Mouse (Mus musculus): Measurements from ENCODE around the gene U2af2.
"Not testable (repeated sequence)": the region's sequence is repeated elsewhere in the genome, so short reads cannot be mapped to it uniquely, and the experiment has no call there.

U2af2 gene

DNA sequence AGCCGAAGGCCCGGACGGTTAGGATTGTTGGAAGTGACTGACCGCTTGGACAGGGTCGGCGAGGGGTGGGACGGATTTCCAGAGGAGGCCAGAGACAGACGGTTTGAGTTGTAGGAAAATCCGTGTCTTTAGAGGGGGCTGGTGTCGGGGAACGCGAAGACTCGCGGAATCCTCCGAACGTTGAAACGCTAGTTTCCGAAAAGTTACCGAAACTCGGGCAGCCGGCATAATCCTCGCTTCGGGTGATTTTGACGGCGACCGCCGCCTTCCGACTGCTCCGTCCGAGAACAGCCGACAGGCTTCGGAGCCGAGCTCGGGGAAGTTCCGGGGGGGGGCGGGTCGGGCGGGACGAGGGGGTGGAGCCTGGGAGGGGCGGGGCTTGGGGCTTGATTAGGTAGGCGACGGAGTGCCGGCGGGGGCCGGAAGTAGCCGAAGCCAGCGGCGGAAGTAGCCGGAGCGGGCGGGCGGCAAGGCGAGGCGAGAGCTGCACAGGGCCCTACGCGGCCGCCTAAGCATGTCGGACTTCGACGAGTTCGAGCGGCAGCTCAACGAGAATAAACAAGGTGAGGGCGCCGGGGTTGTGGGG, at the start of gene U2af2:
TSS of gene U2af2 (plus strand) at position 370 of the 586 bp plus-strand sequence.
- peak; percentile 89 to 93 for DNase-seq (ENCODE audit: low spot score in 2 of 2)

DNA sequence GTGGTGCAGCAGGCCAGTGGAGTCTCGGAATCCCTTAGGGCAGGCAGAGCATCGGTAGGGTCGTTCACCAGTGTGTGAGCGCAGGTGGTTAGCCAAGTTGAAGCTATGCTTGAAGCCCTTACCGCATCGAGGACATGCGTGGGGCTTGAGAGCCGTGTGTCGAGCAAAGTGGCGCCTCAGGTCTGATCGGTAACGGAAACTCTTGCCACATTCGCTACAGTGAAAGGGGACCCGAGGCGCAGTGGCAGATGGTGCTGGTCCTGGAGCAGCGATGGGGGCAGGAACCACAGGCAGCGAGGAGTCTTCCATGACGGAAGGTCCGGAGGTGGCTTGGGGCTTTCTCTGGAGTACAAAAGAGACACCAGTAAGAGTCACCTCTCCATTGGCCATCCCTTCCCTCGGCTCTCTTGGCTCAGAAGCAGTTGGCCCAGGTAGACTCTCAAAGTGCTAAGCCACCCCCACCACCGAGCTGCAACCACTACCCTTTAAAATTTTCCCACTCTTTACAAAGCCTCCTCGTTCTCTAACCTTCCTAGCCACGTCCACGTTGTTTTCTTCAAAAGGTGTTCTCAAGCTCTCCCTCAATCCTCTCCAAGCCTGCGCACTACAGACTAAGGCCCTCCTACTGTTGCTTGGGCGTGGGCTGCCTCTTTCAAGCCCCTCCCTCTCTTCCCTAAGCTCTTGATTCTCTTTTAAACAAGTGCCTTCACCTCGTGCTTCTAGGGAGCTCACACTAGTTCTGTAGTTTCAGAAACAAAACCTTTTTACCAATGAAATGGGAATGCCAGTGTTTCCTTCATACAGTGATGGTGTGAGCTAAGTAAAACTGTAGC, 49.0 kb upstream of the U2af2 start:
- DNase-seq (ENCODE audit: low spot score in 2 of 2), result no peak

DNA sequence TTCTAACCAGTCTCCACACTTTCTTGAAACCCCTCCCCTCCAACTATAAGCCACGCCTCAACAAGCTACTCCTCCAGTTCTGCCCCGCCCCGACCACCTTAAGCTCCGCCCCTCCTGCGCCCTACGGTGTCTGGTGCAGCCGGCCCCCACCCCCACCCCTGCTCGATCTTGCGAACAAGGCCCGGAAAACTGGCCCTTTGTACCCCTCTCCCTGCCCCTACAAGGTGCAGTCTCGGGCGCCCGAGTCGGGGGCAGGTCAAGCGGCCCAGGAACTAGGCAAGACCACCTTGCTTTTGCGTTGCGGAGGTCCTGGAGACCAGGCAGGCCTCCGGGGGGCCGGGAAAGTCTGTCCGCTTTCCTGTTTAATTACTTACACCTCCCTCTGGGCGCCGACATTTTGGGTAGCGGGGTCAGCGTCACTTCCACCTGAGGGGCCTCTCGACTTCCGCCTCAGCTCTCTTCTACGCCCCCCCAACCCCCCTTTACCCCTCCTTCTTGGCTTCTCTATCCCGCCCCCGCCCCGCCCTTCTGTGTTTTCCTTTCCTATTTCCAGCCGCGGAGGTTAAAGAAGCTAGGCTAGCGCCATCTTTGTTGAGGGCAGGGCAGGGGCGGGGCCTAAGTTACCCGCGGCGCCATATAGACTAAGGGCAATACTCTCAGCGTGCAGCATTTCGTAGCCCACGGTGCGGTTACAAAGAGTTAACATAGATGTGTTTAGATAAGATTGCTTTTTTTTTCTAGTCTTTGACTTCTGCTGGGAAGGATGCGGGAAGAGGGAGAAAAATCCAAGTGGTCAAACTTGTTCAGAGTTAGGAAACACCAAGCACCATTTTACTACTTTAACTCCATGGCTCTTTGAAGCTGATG, 47.5 kb upstream of the U2af2 start, which contains the start of the genes Zfp524 and Fiz1:
TSS of gene Zfp524 (plus strand) at position 165 of the 867 bp plus-strand sequence.
TSS of gene Fiz1 (minus strand) at position 447 of the 867 bp plus-strand sequence.
- peak; percentile 89 to 98 for DNase-seq (ENCODE audit: low spot score in 2 of 2)

DNA sequence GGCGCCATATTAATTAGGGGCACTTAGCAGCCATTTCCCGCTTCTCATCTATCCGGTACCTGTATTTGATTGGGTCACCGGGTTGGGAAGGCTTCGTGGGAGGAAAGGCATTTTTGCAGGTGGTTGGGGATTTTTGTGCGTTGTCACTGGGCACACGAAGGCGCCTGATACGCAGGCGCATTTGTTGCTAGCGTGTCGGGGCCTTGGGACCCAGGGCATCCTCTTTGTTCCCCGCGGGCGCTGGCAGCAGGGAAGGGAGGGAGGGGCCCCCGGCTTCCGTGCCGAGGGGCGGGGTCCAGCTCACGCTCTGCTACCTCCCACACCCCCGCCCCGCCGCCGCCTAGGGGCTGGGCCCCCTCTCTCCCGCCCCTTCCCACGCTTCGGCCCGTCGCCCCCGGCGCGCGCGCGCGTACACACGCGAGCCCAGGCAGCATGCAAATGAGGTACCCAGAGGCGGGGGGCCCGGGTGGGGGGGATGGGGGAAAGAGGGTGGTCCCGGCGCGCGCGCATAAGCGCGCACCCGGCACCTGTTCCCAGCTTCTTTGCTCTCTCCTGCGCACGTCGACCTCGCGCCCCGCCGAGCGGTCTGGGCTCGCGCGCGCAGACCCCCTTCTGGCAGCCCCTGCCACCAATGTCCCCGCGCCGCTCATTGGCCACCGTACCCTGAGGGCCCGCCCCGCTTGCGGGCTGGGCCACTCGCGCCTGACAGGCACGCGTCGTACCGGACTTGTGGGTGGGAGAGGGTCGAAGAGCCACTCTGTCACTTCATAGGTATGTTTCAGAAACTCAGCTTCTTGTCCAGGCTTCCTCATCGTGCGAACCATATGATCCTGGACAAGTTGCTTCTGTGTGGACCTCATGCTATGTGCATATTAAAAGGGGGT, 46.6 kb upstream of the U2af2 start, which contains the start of gene Gm44973:
TSS of gene Gm44973 (plus strand) at position 379 of the 884 bp plus-strand sequence.
- peak; percentile 93 to 96 for DNase-seq (ENCODE audit: low spot score in 2 of 2)

DNA sequence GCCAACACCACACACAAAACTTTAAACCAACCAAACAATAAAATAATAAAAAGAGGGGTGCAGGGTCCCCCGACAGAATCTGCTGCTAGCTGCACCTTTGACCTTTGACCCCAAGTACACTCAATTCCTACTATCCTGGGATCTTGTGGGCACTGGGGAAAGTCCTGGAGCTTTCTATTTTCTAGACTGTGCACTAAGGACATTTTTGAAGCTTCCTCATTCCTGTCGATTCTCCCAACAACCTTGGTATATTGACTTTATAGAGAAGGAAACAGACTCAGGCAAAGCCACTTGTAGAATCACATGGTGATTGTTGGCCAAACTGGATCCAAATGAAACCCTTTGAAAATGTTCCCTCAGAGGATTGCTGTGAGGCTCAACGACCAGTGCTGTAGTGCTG, 45.9 kb upstream of the U2af2 start:
- no peak for DNase-seq (ENCODE audit: low spot score in 2 of 2)

DNA sequence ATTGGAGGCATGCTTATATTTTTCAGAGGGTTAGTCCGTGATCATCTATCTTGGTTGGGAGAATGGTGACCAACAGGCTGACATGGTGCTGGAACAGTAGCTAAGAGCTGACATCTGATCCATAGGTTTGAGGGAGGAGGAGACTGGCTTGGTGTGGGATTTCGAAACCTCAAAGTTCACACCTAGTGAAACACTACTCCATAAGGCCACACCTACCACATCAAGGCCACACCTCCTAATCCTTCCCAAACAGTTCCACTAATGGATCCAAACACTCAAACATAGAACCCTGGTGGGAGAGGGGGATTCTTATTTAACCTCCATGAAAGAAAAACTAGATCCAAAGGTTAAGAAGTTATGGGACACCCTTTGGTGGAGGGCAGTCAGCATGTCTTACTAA, 45.0 kb upstream of the U2af2 start:
- DNase-seq (ENCODE audit: low spot score in 2 of 2), result no peak

DNA sequence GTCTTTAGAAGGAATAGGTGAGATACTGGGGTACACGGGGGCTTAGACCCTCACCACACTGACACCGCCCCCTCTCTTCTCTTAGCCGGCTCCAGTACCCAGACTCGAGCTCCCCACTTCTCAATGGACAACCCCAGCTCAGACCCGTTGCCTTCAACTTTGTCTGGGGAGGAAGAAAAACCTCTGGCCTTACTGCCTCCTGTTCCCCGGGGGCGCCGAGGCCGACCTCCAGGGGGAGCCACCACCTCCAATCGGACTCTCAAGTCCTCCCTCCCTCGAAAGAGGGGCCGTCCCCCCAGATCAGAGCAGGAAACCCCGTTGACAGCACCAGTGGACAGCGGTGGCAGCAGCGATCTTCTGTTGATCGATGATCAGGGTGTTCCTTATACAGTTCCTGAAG, 44.6 kb upstream of the U2af2 start:
- DNase-seq (ENCODE audit: low spot score in 2 of 2), result no peak

DNA sequence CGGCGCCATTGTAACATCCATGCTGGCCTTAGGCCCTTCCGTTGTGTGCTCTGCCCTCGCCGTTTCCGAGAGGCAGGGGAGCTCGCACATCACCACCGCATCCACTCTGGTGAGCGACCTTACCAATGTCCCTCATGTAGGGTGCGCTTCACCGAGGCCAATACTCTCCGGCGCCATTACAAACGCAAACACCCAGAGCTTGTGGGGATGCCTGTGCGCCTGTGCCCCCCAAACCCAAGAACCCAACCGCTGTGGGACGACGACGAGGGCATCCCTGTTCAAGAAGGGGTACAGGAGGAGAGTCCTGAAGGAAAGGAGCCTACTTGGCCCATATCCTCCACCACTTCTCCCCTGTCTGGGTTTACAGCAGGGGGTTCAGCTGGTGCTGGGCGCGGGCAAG, 44.0 kb upstream of the U2af2 start:
- DNase-seq (ENCODE audit: low spot score in 2 of 2), result no peak

DNA sequence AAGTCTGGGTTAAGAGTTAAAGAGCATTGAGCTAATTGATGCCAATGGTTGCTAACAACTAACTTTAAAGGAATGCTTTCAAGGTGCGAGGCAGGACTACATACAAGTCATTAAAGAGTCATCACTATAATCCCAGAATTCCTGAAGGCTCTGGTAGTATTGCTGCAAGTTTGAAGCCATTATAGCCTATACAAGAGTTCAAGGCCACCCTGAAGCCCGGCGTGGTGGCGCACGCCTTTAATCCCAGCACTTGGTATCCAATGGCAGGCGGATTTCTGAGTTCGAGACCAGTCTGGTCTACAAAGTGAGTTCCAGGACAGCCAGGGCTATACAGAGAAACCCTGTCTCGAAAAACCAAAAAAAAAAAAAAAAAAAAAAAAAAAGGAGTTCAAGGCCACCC, 42.4 kb upstream of the U2af2 start:
- DNase-seq (ENCODE audit: low spot score in 2 of 2), result not testable (repeated sequence)

DNA sequence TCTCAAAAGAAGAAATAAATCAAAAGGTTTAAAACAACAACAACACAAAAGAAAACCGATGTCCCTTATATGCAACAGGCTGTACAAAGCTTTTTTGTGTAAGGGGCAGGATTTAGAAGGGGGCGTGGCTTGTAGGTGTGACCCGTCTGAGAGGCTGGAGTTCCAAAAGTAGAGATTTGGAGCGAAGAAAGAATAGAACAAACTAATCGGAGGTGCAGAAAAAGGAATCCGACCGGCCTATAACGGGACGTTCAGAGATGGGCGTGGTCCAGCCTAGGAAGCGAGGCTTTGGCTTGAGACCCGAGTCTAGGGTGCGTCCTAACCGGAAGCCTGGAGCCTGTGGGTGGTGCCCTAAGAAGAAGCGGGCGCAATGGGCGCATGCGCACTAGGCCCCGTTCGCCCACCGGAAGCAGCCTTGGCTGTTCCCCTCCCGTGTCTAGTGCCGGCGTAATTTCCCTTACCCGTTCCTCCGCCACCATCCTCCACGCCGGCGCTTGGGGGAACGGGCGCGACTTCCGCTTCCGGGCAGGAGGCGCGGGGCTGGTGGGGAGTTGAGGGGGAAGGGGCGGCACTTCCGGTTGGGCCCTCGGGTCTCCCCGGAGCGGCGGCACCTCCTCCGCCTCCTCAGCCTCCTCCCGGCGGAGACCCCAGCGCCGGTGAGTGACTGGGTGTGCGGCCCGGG, 41.8 kb upstream of the U2af2 start, which contains the start of the genes Zfp865 and Ccdc106:
TSS of gene Zfp865 (plus strand) at position 377 of the 682 bp plus-strand sequence.
TSS of gene Ccdc106 (plus strand) at position 554 of the 682 bp plus-strand sequence.
- DNase-seq (ENCODE audit: low spot score in 2 of 2), result peak; percentile 99 to 100

DNA sequence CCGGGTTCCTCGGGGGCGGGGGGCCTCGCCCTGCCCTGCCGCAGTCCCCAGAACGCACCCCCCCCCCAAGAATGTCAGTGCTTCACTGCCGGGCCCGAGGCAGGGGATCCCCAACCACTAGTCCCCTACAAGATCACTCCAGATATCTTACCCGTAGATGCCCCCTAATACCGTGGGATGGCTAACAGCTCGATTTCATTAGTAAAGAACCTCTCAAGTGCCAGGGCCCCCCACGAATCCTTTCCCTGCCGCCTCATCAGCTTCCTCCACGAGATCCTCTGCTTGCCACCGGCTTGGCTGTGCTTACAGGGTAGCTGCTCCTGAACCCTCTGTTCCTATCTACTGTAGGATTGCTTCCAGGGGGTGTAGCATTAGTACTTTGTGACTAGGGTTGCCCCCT, 41.3 kb upstream of the U2af2 start:
- no peak for DNase-seq (ENCODE audit: low spot score in 2 of 2)

DNA sequence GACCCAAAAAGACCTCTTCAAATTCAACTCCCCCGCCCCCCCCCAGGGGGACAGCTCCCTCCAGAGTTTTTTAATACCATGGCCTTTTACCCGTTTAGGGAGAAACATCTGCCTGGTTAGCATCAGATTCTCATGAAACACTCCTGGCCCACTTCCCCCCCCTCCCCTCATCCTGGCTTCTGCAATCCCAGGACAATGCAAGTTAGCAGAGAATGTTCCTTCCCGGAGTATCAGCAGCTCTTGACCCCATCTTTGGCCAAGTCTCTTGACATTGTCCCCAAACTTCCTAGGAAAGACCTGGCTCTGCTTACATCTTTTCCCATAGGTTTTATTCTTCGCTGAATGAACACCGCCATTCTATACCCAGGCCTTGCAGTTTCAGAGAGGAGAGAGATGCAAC, 40.7 kb upstream of the U2af2 start:
- DNase-seq (ENCODE audit: low spot score in 2 of 2), result no peak

DNA sequence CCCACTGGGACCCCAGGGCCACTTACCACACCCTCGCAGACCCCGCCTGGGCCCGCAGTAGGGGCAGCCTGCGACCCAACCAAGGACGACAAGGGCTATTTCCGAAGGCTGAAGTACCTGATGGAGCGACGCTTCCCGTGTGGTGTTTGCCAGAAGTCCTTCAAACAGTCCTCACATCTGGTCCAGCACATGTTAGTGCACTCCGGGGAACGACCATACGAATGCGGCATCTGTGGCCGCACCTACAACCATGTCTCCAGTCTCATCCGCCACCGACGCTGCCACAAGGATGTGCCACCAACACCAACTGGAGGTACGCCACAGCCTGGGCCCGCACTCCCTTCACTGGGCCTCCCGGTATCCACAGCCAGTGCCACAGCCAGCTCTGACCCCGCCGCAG, 32.4 kb upstream of the U2af2 start:
- DNase-seq (ENCODE audit: low spot score in 2 of 2), result no peak

DNA sequence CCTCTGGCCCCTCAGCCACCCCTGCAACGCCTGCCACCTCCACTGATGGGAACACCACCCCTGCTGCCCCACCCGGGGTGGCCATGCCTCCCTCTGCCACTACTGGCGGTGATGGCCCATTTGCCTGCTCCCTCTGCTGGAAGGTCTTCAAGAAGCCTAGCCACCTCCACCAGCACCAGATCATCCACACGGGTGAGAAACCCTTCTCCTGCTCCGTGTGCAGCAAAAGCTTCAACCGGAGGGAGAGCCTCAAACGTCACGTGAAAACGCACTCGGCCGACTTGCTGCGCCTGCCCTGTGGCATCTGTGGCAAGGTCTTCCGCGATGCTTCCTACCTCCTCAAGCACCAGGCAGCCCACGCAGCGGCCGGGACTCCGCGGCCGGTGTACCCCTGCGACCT, 32.0 kb upstream of the U2af2 start:
- DNase-seq (ENCODE audit: low spot score in 2 of 2), result no peak

DNA sequence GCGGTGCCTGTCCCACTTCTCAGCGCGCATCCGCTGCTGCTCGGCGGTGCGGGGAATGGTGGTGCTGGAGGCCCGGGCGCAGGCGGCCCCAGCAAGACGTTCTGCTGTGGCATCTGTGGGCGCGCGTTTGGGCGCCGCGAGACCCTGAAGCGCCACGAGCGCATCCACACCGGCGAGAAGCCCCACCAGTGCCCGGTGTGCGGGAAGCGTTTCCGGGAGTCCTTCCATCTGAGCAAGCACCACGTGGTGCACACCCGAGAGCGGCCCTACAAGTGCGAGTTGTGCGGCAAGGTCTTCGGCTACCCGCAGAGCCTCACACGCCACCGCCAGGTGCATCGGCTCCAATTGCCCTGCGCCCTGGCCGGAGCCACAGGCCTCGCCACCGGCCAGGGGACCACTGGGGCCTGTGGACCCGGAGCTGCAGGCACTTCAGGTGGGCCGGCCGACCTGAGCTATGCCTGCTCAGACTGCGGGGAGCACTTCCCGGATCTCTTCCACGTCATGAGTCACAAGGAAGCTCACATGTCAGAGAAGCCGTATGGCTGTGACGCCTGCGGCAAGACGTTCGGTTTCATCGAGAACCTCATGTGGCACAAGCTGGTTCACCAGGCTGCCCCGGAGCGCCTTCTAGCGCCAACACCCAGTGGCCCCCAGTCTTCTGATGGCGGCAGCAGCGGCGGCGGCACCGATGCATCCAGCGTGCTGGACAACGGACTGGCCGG, 31.2 kb upstream of the U2af2 start:
- no peak for DNase-seq (ENCODE audit: low spot score in 2 of 2)

DNA sequence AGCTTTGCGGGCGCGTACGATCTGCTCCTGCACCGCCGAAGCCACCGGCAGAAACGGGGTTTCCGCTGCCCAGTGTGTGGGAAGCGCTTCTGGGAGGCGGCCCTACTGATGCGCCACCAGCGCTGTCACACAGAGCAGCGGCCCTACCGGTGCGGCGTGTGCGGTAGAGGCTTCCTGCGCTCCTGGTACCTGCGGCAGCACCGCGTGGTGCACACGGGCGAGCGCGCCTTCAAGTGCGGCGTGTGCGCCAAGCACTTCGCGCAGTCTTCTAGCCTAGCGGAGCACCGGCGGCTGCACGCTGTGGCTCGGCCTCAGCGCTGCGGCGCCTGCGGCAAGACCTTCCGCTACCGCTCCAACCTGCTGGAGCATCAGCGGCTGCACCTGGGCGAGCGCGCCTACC, 30.4 kb upstream of the U2af2 start:
- DNase-seq (ENCODE audit: low spot score in 2 of 2), result no peak

DNA sequence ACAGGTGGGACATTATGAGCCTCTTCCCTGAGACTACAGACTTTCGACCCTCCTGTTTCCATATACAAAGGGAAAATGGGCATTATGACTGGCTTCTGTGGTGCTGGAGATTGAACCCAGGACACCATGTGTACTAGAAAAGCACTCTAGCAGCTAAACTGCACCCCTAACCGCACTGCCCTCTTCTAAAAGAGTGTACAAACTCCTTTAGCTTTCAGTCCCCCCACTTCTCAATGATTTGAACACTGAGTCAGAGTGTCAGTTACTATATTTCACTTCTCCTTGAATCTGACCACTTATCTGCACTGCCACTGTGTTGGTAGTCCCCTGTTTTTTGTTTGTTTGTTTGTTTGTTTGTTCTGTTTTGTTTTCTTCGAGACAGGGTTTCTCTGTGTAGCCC, 28.1 kb upstream of the U2af2 start, which contains the start of gene 4632433K11Rik:
TSS of gene 4632433K11Rik (plus strand) at position 301 of the 400 bp plus-strand sequence.
- no peak for DNase-seq (ENCODE audit: low spot score in 2 of 2)

DNA sequence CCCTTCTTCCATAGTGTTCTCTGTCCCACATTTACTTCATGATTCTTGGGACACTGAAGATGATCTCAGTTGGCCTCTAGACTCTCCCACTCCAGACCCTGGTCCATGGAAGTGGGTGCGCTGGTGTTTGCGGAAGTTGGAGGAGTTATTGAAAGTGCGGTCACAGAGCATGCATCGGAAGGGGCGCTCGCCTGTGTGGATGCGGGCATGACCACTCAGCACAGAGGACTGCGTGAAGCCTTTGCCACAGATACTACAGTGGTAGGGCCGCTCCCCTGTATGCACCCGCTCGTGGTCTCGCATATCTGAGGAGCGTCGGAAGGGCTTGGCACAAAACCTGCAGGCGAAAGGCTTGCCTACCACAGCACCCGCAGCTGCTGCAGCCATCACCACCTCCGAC, 26.3 kb upstream of the U2af2 start:
- no peak for DNase-seq (ENCODE audit: low spot score in 2 of 2)

DNA sequence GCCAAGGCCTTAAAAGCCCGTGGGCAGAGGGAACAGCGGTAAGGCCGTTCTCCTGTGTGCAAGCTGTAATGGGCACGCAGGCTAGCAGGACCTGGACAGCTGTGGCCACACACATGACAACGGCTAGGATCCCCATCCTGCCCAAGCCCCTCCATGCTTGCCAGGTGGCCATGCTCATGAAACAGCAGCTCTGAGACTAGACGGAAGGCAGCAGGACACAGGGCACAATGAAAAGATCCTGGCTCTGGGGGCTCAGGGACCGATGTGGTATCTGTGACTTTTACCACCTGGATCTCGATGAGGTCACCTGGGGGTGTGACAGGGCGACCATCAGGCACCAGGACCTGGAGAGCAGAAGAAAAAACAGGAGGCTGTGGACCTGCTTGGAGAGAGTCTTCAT, 25.8 kb upstream of the U2af2 start:
- DNase-seq (ENCODE audit: low spot score in 2 of 2), result no peak

DNA sequence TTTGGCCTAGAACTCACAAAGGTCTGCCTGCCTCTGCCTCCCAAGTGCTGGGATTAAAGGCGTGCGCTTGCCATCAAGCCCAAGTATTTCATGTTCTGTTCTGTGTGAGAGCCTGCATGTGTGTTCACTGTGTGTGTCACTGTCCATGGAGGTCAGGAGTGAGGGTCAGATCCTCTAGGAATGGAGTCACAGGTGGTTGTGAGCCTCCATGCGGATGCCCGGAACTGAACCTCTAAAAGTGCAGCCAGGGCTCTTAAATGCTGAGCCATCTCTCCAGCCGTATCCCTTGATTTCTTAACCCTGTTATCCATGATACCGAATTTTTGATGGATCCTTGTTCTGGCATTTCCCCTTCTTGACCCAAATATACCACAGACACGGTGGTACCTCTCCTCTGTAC, 24.9 kb upstream of the U2af2 start:
- DNase-seq (ENCODE audit: low spot score in 2 of 2), result no peak

All from heart, adult 9 months (tissue).